Mouse (Mus musculus) liver, adult 2 months (tissue): ENCODE data around the gene Eif2ak4.

ENCODE experiments used
- CTCF ChIP-seq: fragments of 200-500 bp; IDR thresholded peaks from 2 replicates; pipeline ENCODE4 v1.5.1; 2011; ENCODE audit warnings: low read depth, low read length, control low read depth
- POLR2A ChIP-seq: fragments of 200-500 bp; IDR thresholded peaks from 2 replicates; pipeline ENCODE4 v1.6.1; 2011; ENCODE audit warnings: low read length, control low read depth; ENCODE audit not compliant: insufficient read depth; ENCODE audit errors: extremely low read depth

GRCm38 (mm10) chr2:118478833-118479549, 90.6 kb downstream of the Eif2ak4 start:
- no peak for TF ChIP-seq POLR2A
- TF ChIP-seq CTCF = no peak
